Mouse (Mus musculus) midbrain, embryonic 12.5 days (tissue): Measurements from ENCODE around the gene Prss54. TPM values are rescaled to one million over a fixed set of nuclear protein-coding genes. Genes with fewer than 3 reads are reported as not detected.
"Not testable (repeated sequence)": the region's sequence is repeated elsewhere in the genome, so short reads cannot be mapped to it uniquely, and the experiment has no call there.

Experiments
- ATAC-seq: fragments of 200-750 bp; cut with Nextera tagmentation; 2 replicates; pipeline ENCODE4 v1.8.0; 2017; ENCODE audit warnings: low read depth, moderate TSS enrichment, moderate library complexity; ENCODE audit not compliant: low FRiP score
- H3K27ac ChIP-seq: fragments of 300-500 bp; sonication (generic); replicated peaks from 2 replicates; pipeline ENCODE4 v1.5.1; 2016; ENCODE audit warnings: mild to moderate bottlenecking
- H3K27me3 ChIP-seq: fragments of 300-500 bp; sonication (generic); 2 replicates; pipeline ENCODE4 v1.6.1; 2016; ENCODE audit warnings: mild to moderate bottlenecking
- H3K36me3 ChIP-seq: fragments of 300-500 bp; sonication (generic); 2 replicates; pipeline ENCODE4 v1.6.1; 2016
- H3K4me1 ChIP-seq: fragments of 300-500 bp; sonication (generic); 2 replicates; pipeline ENCODE4 v1.6.1; 2016
- H3K4me2 ChIP-seq: fragments of 300-500 bp; sonication (generic); replicated peaks from 2 replicates; pipeline ENCODE4 v1.6.1; 2016; ENCODE audit warnings: mild to moderate bottlenecking, moderate library complexity
- H3K4me3 ChIP-seq: fragments of 300-500 bp; sonication (generic); 2 replicates; pipeline ENCODE4 v1.5.1; 2016; ENCODE audit warnings: mild to moderate bottlenecking
- H3K9ac ChIP-seq: fragments of 300-500 bp; sonication (generic); replicated peaks from 2 replicates; pipeline ENCODE4 v1.6.1; 2016; ENCODE audit warnings: mild to moderate bottlenecking, moderate library complexity
- H3K9me3 ChIP-seq: fragments of 300-500 bp; sonication (generic); 2 replicates; pipeline ENCODE4 v1.6.1; 2016; ENCODE audit warnings: mild to moderate bottlenecking
- WGBS: fragments of 180-500 bp; shearing (Covaris S2); methylation state at CpG from one replicate; pipeline ENCODE4 v1.1.7; 2016; 5-methylcytosine and 5-hydroxymethylcytosine counted together
- polyA plus RNA-seq: library from polyadenylated mRNA; unstranded; fragments of >200 nt; fragmentation: Nextera tagmentation; extraction: Ambion mirVana; gene quantifications from 2 replicates; pipeline ENCODE4 v1.2.1, GENCODE M21; 2016

Gene Prss54
- polyA plus RNA-seq: not detected in 2 replicates

DNA sequence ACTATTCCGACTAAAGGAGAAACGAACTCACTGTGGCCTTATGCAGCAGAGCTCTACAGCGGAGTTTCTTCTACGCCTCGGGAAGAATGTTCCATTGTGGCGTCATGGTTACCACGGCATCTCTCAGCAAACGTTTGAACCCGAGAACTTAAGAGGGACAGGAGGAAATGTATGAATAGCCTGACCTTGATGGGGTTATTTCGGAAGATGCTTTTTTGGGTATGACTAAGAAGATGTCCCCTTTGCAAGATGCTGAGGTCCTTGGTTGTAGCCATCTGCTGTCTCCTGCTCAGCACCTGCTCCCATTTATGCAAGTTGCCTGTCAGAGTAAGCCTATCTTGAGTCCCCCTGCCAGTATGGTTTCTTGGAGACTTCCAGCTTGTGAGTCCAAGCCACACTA lies at the start of gene Prss54:
TSS of gene Prss54 (minus strand) at position 101 of the 400 bp plus-strand sequence.
- ATAC-seq: no peak
- Histone ChIP-seq H3K36me3 (no peaks in the 10 kb centered on the region), H3K4me3 (no peak within 1 kb of the TSS), H3K27me3 (no peaks in the 10 kb centered on the region), H3K27ac (no peak within 1 kb of the TSS), H3K4me1 (no peaks in the 10 kb centered on the region), H3K9me3 (no peaks in the 10 kb centered on the region), H3K9ac (no peak within 1 kb of the TSS), H3K4me2 (no peak within 1 kb of the TSS)
- WGBS: 84% methylated on average over 10 of the region's 10 CpGs

DNA sequence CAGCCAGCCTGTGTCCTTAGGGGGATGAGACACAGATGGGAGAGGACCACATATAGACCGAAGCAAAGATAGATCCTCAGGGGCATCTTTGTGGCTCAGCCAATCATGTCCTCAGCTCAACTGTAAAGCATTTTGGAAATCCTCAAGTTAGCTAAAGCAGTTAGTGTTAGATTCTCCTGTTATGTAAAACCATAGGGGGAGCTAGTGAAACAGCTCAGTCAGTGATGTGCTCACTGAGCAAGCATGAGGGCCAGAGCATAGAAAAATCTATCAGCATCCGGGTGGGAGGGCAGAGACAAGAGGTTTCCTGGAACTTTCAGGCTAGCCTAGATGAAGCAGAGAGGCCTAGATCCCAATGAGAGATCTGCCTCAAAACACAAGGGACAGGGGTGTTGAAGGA lies 48.7 kb upstream of the Prss54 start:
- Histone ChIP-seq H3K36me3 (no peaks in the 10 kb centered on the region), H3K4me3 (no peak overlapping the region), H3K4me2 (no peak overlapping the region), H3K4me1 (no peaks in the 10 kb centered on the region), H3K27me3 (peaks cover 19% of the 10 kb centered on the region; the same call in 1 of the 2 replicates), H3K9ac (no peak overlapping the region), H3K27ac (no peak overlapping the region), H3K9me3 (no peaks in the 10 kb centered on the region)
- 80% methylated on average over 2 of the region's 2 CpGs for WGBS
- ATAC-seq: no peak

DNA sequence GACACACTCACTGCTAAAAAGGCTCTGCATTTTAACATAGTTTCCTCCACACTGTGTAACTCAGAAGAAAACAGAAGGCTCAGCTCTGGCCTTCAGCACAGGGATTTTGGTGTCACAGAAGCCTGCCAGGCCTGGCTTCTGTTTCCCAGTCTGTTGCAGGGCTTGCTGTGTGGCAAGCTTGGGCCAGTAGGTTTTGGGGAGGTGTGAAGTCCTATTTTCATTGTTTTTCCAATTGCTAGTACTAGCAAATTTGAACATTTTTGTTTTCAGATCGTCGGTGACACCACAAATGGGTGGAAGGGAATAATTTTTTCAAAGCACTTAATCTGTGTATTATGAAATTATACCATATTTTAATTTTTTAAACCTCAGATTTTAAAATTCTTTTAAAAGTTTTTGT lies 43.9 kb upstream of the Prss54 start:
- H3K27me3 ChIP-seq: no peaks in the 10 kb centered on the region
- no peaks in the 10 kb centered on the region for H3K9me3 ChIP-seq
- no peak overlapping the region for H3K4me2 ChIP-seq
- H3K4me1 ChIP-seq: no peaks in the 10 kb centered on the region
- 95% methylated on average over 2 of the region's 2 CpGs for WGBS
- no peaks in the 10 kb centered on the region for H3K36me3 ChIP-seq
- H3K9ac ChIP-seq: no peak overlapping the region
- ATAC-seq: no peak
- no peak overlapping the region for H3K27ac ChIP-seq
- no peak overlapping the region for H3K4me3 ChIP-seq

DNA sequence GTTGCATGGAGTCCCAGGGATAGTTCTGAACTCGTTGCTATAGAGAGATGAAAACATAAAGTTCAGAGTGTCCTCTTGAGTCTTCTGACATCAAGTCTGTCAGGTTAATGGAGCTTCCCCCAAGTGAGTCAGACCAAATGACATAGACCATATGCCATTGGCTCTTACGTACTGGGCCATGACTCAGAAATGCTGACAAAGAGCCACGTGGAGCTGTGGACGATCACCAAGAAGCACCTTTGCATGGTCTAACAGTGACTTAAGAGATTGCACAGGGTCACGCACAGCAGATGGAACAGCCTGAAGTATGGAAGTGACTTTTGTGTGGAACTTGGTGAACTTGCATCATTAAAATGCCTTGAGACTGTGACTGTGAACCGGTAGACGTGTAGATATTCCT lies 40.2 kb upstream of the Prss54 start:
- H3K27me3 ChIP-seq: no peaks in the 10 kb centered on the region
- no peak overlapping the region for H3K27ac ChIP-seq
- no peak overlapping the region for H3K4me3 ChIP-seq
- ATAC-seq: no peak
- H3K4me1 ChIP-seq: peaks cover 6% of the 10 kb centered on the region; the same call in 1 of the 2 replicates
- H3K9me3 ChIP-seq: no peaks in the 10 kb centered on the region
- no peaks in the 10 kb centered on the region for H3K36me3 ChIP-seq
- H3K4me2 ChIP-seq: no peak overlapping the region
- 92% methylated on average over 7 of the region's 7 CpGs for WGBS
- H3K9ac ChIP-seq: no peak overlapping the region

DNA sequence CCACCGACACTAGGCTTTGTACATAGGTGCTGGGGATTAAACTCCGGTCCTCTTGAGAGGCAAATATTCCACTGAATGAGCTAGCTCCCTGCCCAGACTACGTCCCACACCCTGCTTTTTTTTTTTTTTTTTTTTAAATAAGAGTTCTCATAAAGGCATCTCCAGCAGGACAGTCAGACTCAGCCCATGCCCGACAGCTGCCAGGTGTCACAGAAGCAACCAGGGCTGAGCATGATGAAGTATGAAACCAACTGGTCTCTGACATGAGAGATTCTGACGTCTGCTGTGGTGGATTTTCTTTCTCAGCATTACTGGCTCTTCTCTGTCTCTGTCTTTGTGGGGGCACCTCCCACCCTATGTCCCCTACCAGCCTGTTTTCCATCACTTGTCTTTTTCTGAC lies 35.6 kb upstream of the Prss54 start:
- H3K27ac ChIP-seq: no peak overlapping the region
- peaks cover 4% of the 10 kb centered on the region; the same call in 1 of the 2 replicates for H3K27me3 ChIP-seq
- no peaks in the 10 kb centered on the region for H3K9me3 ChIP-seq
- no peaks in the 10 kb centered on the region for H3K36me3 ChIP-seq
- WGBS: 61% methylated on average over 5 of the region's 5 CpGs
- peaks cover 6% of the 10 kb centered on the region; the same call in 1 of the 2 replicates for H3K4me1 ChIP-seq
- 0 out of 2 replicates have a peak overlapping the region, but pooled peaks have one; percentile 14 for H3K4me2 ChIP-seq
- H3K9ac ChIP-seq: no peak overlapping the region
- no peak overlapping the region for H3K4me3 ChIP-seq
- no peak for ATAC-seq

DNA sequence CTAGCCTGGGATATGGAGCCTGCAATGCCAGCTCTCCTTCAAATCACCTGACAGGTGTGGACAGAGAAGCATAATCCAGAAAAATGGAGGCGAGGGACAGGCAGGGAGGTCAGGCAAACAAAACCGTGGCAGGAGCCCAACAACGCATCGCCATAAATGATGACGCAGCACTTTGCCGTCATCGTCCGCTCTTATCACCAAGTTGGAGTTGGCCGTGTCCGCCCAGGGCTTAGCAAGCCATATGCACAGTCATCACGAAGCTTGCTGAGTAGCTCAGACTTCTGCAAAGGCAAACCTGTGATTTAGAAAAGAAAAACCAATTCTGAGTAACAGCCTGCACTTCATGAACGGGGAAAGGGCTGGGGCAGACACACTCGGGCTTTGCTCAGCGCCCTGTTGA lies 34.6 kb upstream of the Prss54 start:
- Histone ChIP-seq H3K36me3 (no peaks in the 10 kb centered on the region), H3K4me2 (no peak overlapping the region), H3K9ac (no peak overlapping the region), H3K27ac (no peak overlapping the region), H3K4me1 (peaks cover 6% of the 10 kb centered on the region; the same call in 1 of the 2 replicates), H3K4me3 (no peak overlapping the region), H3K9me3 (no peaks in the 10 kb centered on the region), H3K27me3 (peaks cover 4% of the 10 kb centered on the region; the same call in 1 of the 2 replicates)
- WGBS: 88% methylated on average over 14 of the region's 14 CpGs
- ATAC-seq: no peak

DNA sequence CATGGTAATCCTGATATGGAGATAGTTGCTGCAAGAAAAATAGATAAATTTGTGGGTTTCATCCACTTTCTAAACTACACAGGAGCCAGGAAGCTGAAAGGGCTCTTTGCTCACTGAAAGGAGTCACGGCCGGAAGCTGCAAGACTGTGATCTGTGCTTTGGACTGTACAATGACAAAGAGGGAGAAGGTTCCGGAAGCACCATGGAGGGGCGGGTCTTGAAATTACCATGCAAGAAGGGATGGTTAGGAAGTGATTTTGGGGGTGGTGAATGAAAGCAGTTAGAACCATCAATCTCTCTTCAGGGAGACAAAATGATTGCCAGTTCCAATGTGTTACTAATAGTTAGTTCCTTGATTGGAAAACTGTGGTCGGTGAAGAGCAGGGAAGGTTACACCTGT lies 33.3 kb upstream of the Prss54 start:
- no peaks in the 10 kb centered on the region for H3K9me3 ChIP-seq
- peaks cover 6% of the 10 kb centered on the region; the same call in 1 of the 2 replicates for H3K4me1 ChIP-seq
- no peak overlapping the region for H3K4me2 ChIP-seq
- no peak overlapping the region for H3K9ac ChIP-seq
- peaks cover 4% of the 10 kb centered on the region; the same call in 1 of the 2 replicates for H3K27me3 ChIP-seq
- ATAC-seq: no peak
- H3K4me3 ChIP-seq: no peak overlapping the region
- WGBS: 92% methylated on average over 5 of the region's 5 CpGs
- H3K36me3 ChIP-seq: no peaks in the 10 kb centered on the region
- H3K27ac ChIP-seq: no peak overlapping the region

DNA sequence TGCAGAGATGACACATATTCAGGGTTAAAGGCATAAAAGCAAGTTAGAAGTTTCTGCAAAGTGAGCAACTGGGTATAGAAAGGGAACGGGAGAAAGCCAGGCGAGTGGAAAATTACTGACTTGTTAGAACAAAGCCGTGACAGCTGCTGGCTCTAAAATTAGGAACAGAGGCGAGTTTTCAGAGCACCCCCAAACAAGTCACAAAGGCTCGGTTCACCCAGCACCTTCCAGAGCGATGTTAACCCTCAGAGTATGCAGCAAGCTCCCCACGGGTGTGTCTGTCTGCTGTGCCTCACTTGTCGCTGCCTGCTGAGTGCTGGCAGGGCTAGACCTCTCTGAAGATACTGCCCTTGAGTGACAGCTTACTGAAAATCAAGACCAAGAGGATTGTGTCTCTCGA lies 31.1 kb upstream of the Prss54 start:
- Histone ChIP-seq H3K27ac (no peak overlapping the region), H3K36me3 (no peaks in the 10 kb centered on the region), H3K4me3 (no peak overlapping the region), H3K4me1 (peaks cover 4% of the 10 kb centered on the region; the same call in 1 of the 2 replicates), H3K9me3 (no peaks in the 10 kb centered on the region), H3K4me2 (no peak overlapping the region), H3K27me3 (peaks cover 4% of the 10 kb centered on the region; the same call in 1 of the 2 replicates), H3K9ac (no peak overlapping the region)
- 62% methylated on average over 9 of the region's 9 CpGs for WGBS
- ATAC-seq: no peak

DNA sequence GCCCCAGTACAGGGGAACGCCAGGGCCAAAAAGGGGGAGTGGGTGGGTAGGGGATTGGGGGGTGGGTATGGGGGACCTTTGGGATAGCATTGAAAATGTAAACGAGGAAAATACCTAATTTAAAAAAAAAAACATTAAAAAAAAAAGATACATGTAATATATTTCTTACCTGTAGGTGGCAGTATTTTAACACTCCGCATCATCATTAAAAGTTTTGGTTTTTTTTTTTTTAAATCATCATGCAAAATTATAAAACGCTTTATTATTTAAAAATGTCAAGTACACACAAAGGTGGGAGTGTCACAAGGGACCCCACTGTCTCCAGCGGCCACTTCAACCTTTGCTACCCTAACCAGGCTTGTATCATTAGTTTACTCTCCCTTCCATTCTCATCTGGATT lies 30.4 kb upstream of the Prss54 start:
- H3K9me3 ChIP-seq, H3K4me1 ChIP-seq, H3K27me3 ChIP-seq, H3K4me2 ChIP-seq, H3K4me3 ChIP-seq, H3K27ac ChIP-seq, ATAC-seq, H3K9ac ChIP-seq, H3K36me3 ChIP-seq: not testable (repeated sequence)
- WGBS: 20% methylated on average over 4 of the region's 5 CpGs

DNA sequence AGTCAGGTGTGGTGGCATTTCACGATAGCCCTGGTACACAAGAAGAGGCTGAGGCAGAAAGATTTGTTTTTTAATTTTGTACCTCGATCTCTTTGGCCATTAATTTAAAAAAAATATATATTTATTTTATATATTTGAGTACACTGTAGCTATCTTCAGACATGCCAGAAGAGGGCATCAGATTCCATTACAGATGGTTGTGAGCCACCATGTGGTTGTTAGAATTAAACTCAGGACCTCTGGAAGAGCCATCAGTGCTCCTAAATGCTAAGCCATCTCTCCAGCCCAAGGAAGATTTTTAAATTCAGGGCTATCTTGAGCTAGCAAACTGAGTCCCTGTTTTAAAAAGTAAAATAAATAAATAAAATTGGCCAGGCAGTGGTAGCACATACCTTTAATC lies 26.0 kb upstream of the Prss54 start:
- no peak overlapping the region for H3K27ac ChIP-seq
- no peaks in the 10 kb centered on the region for H3K4me1 ChIP-seq
- no peak for ATAC-seq
- no peaks in the 10 kb centered on the region for H3K36me3 ChIP-seq
- 0 out of 2 replicates have a peak, but pooled peaks cover 3% of the 10 kb centered on the region for H3K27me3 ChIP-seq
- no peaks in the 10 kb centered on the region for H3K9me3 ChIP-seq
- 80% methylated on average over 2 of the region's 2 CpGs for WGBS
- H3K9ac ChIP-seq: no peak overlapping the region
- no peak overlapping the region for H3K4me2 ChIP-seq
- no peak overlapping the region for H3K4me3 ChIP-seq

DNA sequence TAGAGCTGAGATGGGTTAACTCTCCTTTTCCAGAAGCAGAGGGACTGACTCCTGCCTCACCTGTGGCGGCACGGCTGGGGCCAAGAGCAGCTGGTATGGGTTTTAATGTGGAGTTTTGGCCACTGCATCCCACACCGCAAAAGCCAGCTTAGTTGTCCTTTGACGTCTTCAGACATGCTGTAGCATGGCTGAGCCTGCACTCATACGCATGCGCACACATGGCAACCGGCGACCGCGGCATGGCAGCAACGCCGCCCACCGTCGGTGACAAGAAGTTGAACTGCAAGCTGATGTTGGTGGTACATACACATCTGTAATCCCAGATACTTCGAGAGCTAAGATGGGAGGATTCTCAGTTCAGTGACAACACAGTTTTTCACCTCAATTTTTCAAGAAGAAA lies 25.2 kb upstream of the Prss54 start:
- 73% methylated on average over 15 of the region's 15 CpGs for WGBS
- no peak for ATAC-seq
- 0 out of 2 replicates have a peak, but pooled peaks cover 3% of the 10 kb centered on the region for H3K27me3 ChIP-seq
- H3K4me2 ChIP-seq: no peak overlapping the region
- H3K4me1 ChIP-seq: no peaks in the 10 kb centered on the region
- H3K9ac ChIP-seq: no peak overlapping the region
- no peaks in the 10 kb centered on the region for H3K9me3 ChIP-seq
- no peak overlapping the region for H3K27ac ChIP-seq
- no peaks in the 10 kb centered on the region for H3K36me3 ChIP-seq
- no peak overlapping the region for H3K4me3 ChIP-seq

DNA sequence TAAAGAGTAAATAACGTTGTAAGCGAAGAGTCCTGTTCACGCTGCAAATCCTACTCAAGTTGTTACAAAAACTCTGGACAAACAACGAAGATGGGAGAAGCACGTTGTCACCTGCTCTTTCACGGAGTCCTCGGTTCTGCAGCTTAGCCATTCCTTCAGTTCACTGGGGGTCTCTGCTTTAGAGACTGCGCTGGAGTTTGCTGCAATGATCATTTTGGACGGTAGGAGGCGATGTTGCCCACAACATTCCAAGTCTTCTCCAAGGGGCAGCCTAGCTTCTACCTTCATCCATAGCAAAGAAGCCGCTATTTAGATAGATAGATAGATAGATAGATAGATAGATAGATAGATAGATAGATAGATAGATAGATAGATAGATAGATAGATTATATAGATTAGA lies 23.7 kb upstream of the Prss54 start:
- H3K4me1 ChIP-seq: no peaks in the 10 kb centered on the region
- no peak overlapping the region for H3K27ac ChIP-seq
- H3K4me3 ChIP-seq: no peak overlapping the region
- 0 out of 2 replicates have a peak, but pooled peaks cover 3% of the 10 kb centered on the region for H3K27me3 ChIP-seq
- ATAC-seq: no peak
- no peaks in the 10 kb centered on the region for H3K36me3 ChIP-seq
- no peaks in the 10 kb centered on the region for H3K9me3 ChIP-seq
- WGBS: 6% methylated on average over 11 of the region's 11 CpGs
- H3K4me2 ChIP-seq: no peak overlapping the region
- H3K9ac ChIP-seq: no peak overlapping the region

DNA sequence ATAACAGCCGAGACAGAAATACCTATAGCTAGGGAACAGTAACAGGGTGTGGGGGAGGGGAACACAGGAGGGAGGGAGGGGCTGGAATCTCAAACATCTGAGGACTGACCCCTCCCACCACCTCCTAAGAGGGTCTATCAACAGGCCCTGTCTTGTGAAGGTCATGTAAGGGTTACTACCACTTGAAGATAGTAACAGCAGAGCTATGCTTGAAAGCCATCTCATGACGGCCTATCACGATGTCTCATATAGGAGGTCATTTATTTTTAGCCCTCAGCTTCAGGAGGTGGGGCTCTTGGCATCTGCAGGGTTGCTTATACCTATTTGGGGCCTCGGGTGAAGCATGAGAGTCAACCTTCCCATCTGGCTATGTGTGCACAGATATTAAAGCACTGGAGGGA lies 20.7 kb upstream of the Prss54 start:
- no peak for ATAC-seq

More for the DNA sequence above, 20.7 kb upstream of the Prss54 start:
- H3K9me3 ChIP-seq: no peaks in the 10 kb centered on the region
- no peaks in the 10 kb centered on the region for H3K36me3 ChIP-seq
- no peak overlapping the region for H3K9ac ChIP-seq
- H3K27me3 ChIP-seq: 0 out of 2 replicates have a peak, but pooled peaks cover 3% of the 10 kb centered on the region
- WGBS: 79% methylated on average over 4 of the region's 4 CpGs
- H3K4me2 ChIP-seq: no peak overlapping the region
- no peak overlapping the region for H3K4me3 ChIP-seq
- H3K4me1 ChIP-seq: no peaks in the 10 kb centered on the region
- no peak overlapping the region for H3K27ac ChIP-seq
